Mouse (Mus musculus) kidney, postnatal 14 days (tissue): ENCODE measurements at regions not wholly inside any gene's neighbourhood (a gene's known extent, or its start where the extent isn't known, plus 50 kb on each side); places are given as distances from the start of the nearest gene placed in this dataset.

ENCODE experiments used
- DNase-seq: peaks from one replicate; pipeline ENCODE4 v3.0.0; 2022; ENCODE audit warnings: mixed read lengths

GRCm38 (mm10) chr12:35313191-35313925, 221.5 kb downstream of the Ahr start:
- peak; percentile 19 for DNase-seq

GRCm38 (mm10) chr12:35308537-35308936, 226.3 kb downstream of the Ahr start:
- DNase-seq = no peak

GRCm38 (mm10) chr12:35303764-35304717, 230.8 kb downstream of the Ahr start:
- no peak for DNase-seq

- no peak for DNase-seq
These were observed 231.7 kb downstream of the Ahr start for GRCm38 (mm10) chr12:35303188-35303587.

- no peak for DNase-seq
These were observed 240.2 kb downstream of the Ahr start for GRCm38 (mm10) chr12:35294668-35295067.

- no peak for DNase-seq
These were observed 241.3 kb downstream of the Ahr start for GRCm38 (mm10) chr12:35293566-35293965.

GRCm38 (mm10) chr12:35291941-35292341, 242.9 kb downstream of the Ahr start:
- no peak for DNase-seq

GRCm38 (mm10) chr12:35287974-35288373, 241.0 kb downstream of the Snx13 start:
- no peak for DNase-seq

GRCm38 (mm10) chr12:35287570-35287969, 240.6 kb downstream of the Snx13 start:
- no peak for DNase-seq

- DNase-seq = no peak
These were observed 240.1 kb downstream of the Snx13 start for GRCm38 (mm10) chr12:35286974-35287553.

- DNase-seq = no peak
These were observed 237.4 kb downstream of the Snx13 start for GRCm38 (mm10) chr12:35284345-35284744.

GRCm38 (mm10) chr12:35283925-35284324, 236.9 kb downstream of the Snx13 start:
- DNase-seq = no peak

GRCm38 (mm10) chr12:35283407-35283806, 236.4 kb downstream of the Snx13 start:
- DNase-seq = no peak

- DNase-seq = no peak
These were observed 222.5 kb downstream of the Snx13 start for GRCm38 (mm10) chr12:35269465-35269864.

GRCm38 (mm10) chr12:35268006-35268405, 221.0 kb downstream of the Snx13 start:
- DNase-seq = no peak

GRCm38 (mm10) chr12:35267023-35267654, 220.2 kb downstream of the Snx13 start:
- DNase-seq = no peak

- DNase-seq = no peak
These were observed 212.8 kb downstream of the Snx13 start for GRCm38 (mm10) chr12:35259781-35260180.

- no peak for DNase-seq
These were observed 208.9 kb downstream of the Snx13 start for GRCm38 (mm10) chr12:35255723-35256401.

GRCm38 (mm10) chr12:35248476-35248875, 201.5 kb downstream of the Snx13 start:
- DNase-seq = no peak

GRCm38 (mm10) chr12:35246226-35247014, 199.4 kb downstream of the Snx13 start:
- no peak for DNase-seq

GRCm38 (mm10) chr12:35232322-35232673, 185.3 kb downstream of the Snx13 start:
- DNase-seq = no peak
